Mouse (Mus musculus) lung, adult 2 months (tissue): Measurements from ENCODE around the gene Tfap2d.

Experiments used
- CTCF ChIP-seq: fragments of 200-500 bp; IDR thresholded peaks from 2 replicates; pipeline ENCODE4 v1.5.1; 2011; ENCODE audit warnings: mild to moderate bottlenecking, low read length, control low read depth; ENCODE audit not compliant: insufficient read depth
- POLR2A ChIP-seq: fragments of 200-500 bp; IDR thresholded peaks from 2 replicates; pipeline ENCODE4 v1.6.1; 2011; ENCODE audit warnings: low read depth, mild to moderate bottlenecking, control low read depth, low read length, borderline replicate concordance; ENCODE audit errors: extremely low read depth

DNA sequence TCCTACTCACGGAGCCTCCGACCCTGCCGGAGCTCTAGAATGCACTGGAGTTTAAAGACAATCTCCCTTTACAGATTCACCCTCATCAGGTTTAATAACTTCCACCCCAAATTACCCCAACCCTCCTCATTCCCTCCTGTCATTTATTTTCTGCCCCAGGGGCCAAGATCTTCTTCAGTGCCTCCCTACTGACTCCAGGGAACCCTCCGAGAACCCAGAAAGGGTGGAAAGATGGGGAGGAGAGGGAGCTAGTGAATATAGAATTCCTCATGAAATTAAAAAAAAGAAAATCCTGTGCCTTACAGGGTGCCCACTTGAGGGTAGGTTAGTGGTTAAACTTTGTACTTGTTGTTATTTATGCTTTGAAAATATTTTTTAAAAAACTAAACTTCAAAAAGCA lies 104.8 kb downstream of the Tfap2d start:
- TF ChIP-seq CTCF (no peak), POLR2A (no peak)
